Mouse (Mus musculus) neural tube, embryonic 15.5 days (tissue): ENCODE results near the gene Kcnip4. TPM values are rescaled to one million over a fixed set of nuclear protein-coding genes. Genes with fewer than 3 reads are reported as not detected.
A peak's percentile ranks its signal among the peaks of the same experiment; 100 is the strongest.

ENCODE experiments used
- ATAC-seq: fragments of 200-750 bp; cut with Nextera tagmentation; 2 replicates; pipeline ENCODE4 v1.8.0; 2017; ENCODE audit warnings: mild to moderate bottlenecking, moderate TSS enrichment, moderate library complexity; ENCODE audit not compliant: low FRiP score
- H3K27ac ChIP-seq: fragments of 300-500 bp; sonication (generic); replicated peaks from 2 replicates; pipeline ENCODE4 v1.5.1; 2015; ENCODE audit warnings: mild to moderate bottlenecking, inconsistent platforms
- H3K27me3 ChIP-seq: fragments of 300-500 bp; sonication (generic); replicated peaks from 2 replicates; pipeline ENCODE4 v1.6.1; 2015; ENCODE audit warnings: inconsistent platforms
- H3K36me3 ChIP-seq: fragments of 300-500 bp; sonication (generic); 2 replicates; pipeline ENCODE4 v1.6.1; 2015; ENCODE audit warnings: inconsistent platforms
- H3K4me1 ChIP-seq: fragments of 300-500 bp; sonication (generic); 2 replicates; pipeline ENCODE4 v1.6.1; 2015; ENCODE audit warnings: inconsistent platforms
- H3K4me2 ChIP-seq: fragments of 300-500 bp; sonication (generic); 2 replicates; pipeline ENCODE4 v1.6.1; 2015; ENCODE audit warnings: inconsistent platforms, mild to moderate bottlenecking, moderate library complexity
- H3K4me3 ChIP-seq: fragments of 300-500 bp; sonication (generic); replicated peaks from 2 replicates; pipeline ENCODE4 v1.5.1; 2015; ENCODE audit warnings: mild to moderate bottlenecking, inconsistent platforms
- H3K9ac ChIP-seq: fragments of 300-500 bp; sonication (generic); replicated peaks from 2 replicates; pipeline ENCODE4 v1.6.1; 2015; ENCODE audit warnings: mild to moderate bottlenecking, inconsistent platforms
- H3K9me3 ChIP-seq: fragments of 300-500 bp; sonication (generic); replicated peaks from 2 replicates; pipeline ENCODE4 v1.6.1; 2016; ENCODE audit warnings: inconsistent platforms
- WGBS: fragments of 180-500 bp; shearing (Covaris S2); methylation state at CpG from one replicate; pipeline ENCODE4 v1.1.7; 2015; ENCODE audit warnings: mixed read lengths; 5-methylcytosine and 5-hydroxymethylcytosine counted together
- polyA plus RNA-seq: library from polyadenylated mRNA; unstranded; fragments of >200 nt; fragmentation: Nextera tagmentation; extraction: Ambion mirVana; gene quantifications from 2 replicates; pipeline ENCODE4 v1.2.1, GENCODE M21; 2015

Kcnip4 gene
- polyA plus RNA-seq, 1 experiment from 2014 or later, result 17.0 TPM

DNA sequence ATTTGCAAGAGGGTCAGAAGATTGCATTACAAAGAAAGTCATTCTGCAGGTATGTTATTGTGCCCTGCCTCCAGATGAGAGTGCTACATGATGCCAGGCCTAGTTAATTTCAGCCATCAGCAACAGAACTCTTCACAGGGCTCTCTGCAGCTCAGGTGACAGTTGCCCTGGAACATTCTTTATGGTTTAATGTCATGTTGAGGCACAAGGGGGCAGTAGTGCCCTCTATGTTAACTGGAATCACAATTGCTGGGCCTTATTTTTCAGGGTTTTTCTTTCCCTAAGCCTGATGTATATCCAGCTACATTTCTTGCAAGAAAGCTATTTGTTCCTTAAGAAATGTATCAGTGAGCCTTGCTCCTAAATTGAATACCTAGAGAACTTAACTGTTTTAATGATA, 1094.2 kb downstream of the Kcnip4 start:
- Histone ChIP-seq H3K4me3 (no peak overlapping the region), H3K27me3 (no peaks in the 10 kb centered on the region), H3K4me1 (no peaks in the 10 kb centered on the region), H3K27ac (no peak overlapping the region), H3K9me3 (no peaks in the 10 kb centered on the region), H3K9ac (no peak overlapping the region), H3K36me3 (no peaks in the 10 kb centered on the region), H3K4me2 (no peak overlapping the region)
- ATAC-seq, result peak; percentile 72; the same call in 1 of the 2 replicates

DNA sequence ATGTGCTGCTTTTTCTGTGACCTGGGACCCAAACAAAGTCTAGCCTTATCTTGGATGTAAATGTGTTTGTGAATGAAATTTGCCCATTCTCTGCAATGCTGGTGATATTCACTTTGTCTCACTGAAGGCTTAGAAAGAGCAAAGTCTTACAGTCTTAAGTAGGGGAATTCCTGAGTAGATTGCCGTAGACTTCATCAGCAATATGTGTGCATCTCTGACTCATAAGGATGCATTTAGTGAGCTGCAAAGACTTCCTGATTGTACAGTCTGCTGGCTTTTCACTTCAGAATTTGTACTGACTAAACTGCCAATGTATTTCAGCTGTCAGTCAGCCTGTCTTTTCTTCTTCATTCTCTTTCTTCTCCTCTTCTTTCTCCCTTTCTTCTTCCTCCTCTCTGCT, 1102.8 kb downstream of the Kcnip4 start:
- 81% methylated on average over 1 of the region's 1 CpGs for WGBS
- no peaks in the 10 kb centered on the region for H3K4me1 ChIP-seq
- no peaks in the 10 kb centered on the region for H3K36me3 ChIP-seq
- ATAC-seq, result no peak
- no peak overlapping the region for H3K9ac ChIP-seq
- H3K4me3 ChIP-seq, result no peak overlapping the region
- no peaks in the 10 kb centered on the region for H3K9me3 ChIP-seq
- H3K4me2 ChIP-seq, result no peak overlapping the region
- H3K27me3 ChIP-seq, result no peaks in the 10 kb centered on the region
- H3K27ac ChIP-seq, result no peak overlapping the region

DNA sequence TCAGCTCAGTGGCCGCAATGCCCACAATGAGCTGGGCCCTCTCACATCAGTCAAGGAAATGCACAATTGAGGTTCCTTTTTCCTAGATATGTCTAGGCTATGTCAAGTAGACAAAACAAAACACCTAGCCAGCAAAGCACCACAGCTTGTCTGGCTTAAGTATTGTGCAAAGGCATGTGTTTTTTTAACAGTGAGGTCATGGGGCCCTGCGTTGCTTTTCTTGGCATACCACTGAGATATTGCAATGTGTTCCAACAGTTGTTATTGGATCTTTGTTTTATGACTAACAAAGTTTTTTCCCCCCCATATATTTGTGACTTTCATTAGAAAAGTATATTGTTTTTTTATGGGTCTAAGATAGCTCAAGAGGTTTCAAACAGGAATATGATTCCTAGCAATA, 1105.0 kb downstream of the Kcnip4 start:
- Histone ChIP-seq H3K9ac (no peak overlapping the region), H3K36me3 (no peaks in the 10 kb centered on the region), H3K27ac (no peak overlapping the region), H3K4me1 (no peaks in the 10 kb centered on the region), H3K9me3 (no peaks in the 10 kb centered on the region), H3K27me3 (no peaks in the 10 kb centered on the region), H3K4me3 (no peak overlapping the region), H3K4me2 (no peak overlapping the region)
- WGBS, result 90% methylated on average over 2 of the region's 2 CpGs
- no peak for ATAC-seq

DNA sequence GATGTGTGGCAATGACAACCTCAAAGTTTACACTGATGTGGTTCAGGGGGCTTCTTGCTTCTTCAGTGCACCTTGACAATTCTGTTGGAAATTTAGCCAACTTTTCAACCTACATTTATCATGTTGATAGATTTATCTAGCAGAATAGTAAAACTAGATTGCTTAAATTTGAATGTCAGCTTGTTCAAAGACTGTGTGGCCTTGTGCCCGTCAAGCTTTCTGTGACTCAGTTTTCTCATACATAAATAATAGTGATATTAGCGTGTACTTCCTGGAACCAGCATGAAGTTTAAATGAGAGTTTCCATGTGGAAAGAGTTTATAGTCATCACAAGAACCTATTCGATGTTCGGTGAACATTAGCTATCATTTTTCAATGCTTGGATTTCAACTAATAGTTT, 1112.4 kb downstream of the Kcnip4 start:
- no peak overlapping the region for H3K27ac ChIP-seq
- no peak overlapping the region for H3K9ac ChIP-seq
- no peaks in the 10 kb centered on the region for H3K9me3 ChIP-seq
- no peaks in the 10 kb centered on the region; the same call in 1 of the 2 replicates for H3K36me3 ChIP-seq
- ATAC-seq, result no peak
- H3K27me3 ChIP-seq, result no peaks in the 10 kb centered on the region
- H3K4me1 ChIP-seq, result no peaks in the 10 kb centered on the region
- H3K4me2 ChIP-seq, result no peak overlapping the region
- 93% methylated on average over 4 of the region's 4 CpGs for WGBS
- H3K4me3 ChIP-seq, result no peak overlapping the region

DNA sequence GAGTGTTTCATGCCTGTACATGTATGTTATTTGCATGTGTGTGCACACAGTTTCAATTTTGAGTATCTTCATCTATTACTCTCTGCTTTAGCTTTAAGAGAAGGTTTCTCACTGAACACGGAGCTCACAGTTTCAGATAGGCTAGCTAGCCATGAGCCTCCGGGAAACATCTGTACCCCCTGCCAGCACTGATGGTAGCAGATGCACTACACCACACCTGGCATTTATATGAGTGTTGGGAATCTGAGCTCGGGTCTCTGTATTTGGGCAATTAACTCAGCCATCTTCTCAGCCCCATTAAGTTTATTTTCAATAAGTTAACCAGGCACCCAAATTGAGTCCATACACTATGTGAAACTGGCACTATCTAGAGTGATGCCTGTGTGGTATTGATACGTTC, 1113.2 kb downstream of the Kcnip4 start:
- H3K27me3 ChIP-seq, result no peaks in the 10 kb centered on the region
- no peak overlapping the region for H3K27ac ChIP-seq
- no peak overlapping the region for H3K4me3 ChIP-seq
- peak; percentile 55; the same call in 1 of the 2 replicates for ATAC-seq
- no peaks in the 10 kb centered on the region for H3K9me3 ChIP-seq
- H3K4me2 ChIP-seq, result no peak overlapping the region
- H3K9ac ChIP-seq, result no peak overlapping the region
- no peaks in the 10 kb centered on the region for H3K4me1 ChIP-seq
- 59% methylated on average over 4 of the region's 4 CpGs for WGBS
- H3K36me3 ChIP-seq, result no peaks in the 10 kb centered on the region; the same call in 1 of the 2 replicates

DNA sequence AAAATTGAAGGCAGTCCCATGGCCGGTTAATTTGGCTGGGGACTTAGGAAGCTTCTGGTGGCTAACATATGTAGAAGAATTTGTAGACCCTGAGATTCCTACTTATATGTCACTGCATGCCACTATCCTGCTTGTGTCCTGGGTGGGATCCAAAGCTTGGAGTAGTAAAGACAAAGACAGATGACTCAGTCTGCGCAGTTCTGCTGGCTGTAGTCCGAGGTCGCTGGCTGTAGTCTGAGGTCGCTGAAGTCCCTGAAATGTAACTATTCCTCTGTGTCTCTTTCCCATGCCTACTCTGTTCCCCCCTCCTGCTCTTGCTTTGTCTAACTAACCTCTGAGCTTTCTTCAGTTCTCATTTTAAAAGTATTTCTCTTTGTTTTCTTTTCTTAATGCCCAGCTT, 1114.4 kb downstream of the Kcnip4 start:
- WGBS, result 83% methylated on average over 5 of the region's 5 CpGs
- H3K9me3 ChIP-seq, result no peaks in the 10 kb centered on the region
- no peaks in the 10 kb centered on the region for H3K27me3 ChIP-seq
- ATAC-seq, result no peak
- H3K9ac ChIP-seq, result no peak overlapping the region
- H3K4me3 ChIP-seq, result no peak overlapping the region
- no peaks in the 10 kb centered on the region; the same call in 1 of the 2 replicates for H3K36me3 ChIP-seq
- H3K4me1 ChIP-seq, result no peaks in the 10 kb centered on the region
- no peak overlapping the region for H3K27ac ChIP-seq
- H3K4me2 ChIP-seq, result no peak overlapping the region

DNA sequence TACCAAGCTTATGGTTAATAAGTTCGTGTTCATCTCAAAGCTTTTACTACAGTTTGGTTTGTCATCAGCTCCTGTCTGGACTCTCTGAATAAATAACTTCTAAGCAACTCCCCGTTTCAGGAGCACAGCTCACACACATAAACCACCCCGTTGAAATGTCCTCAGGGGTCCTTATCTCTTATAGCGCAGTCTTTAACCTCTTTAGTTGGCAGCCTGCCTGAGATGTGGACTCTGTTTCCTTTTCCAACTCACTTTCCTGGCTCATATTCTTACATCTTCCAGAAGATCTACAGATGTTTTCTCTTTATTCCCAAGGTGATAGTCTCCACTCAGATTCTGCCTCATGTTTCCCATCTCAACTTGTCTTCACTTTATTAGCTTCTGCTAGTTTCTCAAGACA, 1116.4 kb downstream of the Kcnip4 start:
- H3K9ac ChIP-seq, result no peak overlapping the region
- H3K27me3 ChIP-seq, result no peaks in the 10 kb centered on the region
- no peak for ATAC-seq
- no peak overlapping the region for H3K4me2 ChIP-seq
- H3K9me3 ChIP-seq, result no peaks in the 10 kb centered on the region
- H3K36me3 ChIP-seq, result no peaks in the 10 kb centered on the region; the same call in 1 of the 2 replicates
- H3K4me3 ChIP-seq, result no peak overlapping the region
- no peaks in the 10 kb centered on the region for H3K4me1 ChIP-seq
- no peak overlapping the region for H3K27ac ChIP-seq
- WGBS, result 85% methylated on average over 4 of the region's 4 CpGs

DNA sequence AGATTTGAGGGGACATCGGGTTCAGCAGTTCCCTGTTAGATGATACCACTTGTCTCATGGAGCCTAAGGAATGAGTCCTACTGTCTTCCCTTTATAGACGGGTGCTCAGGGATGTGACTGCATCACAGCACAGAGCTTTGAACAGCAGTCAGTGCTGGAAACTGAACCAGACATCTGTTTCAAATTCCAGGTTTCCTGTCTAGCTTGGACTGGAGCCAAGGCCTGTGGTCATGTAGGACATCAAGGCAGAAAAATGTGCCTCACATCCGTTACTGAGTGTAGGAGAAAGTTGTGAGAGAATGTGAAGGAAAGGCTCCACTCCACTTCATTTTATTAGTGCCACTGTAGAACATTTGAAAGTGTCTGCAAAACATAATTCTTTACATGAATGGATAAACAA, 1122.2 kb downstream of the Kcnip4 start:
- H3K4me3 ChIP-seq, result no peak overlapping the region
- WGBS, result 85% methylated on average over 3 of the region's 3 CpGs
- no peaks in the 10 kb centered on the region for H3K4me1 ChIP-seq
- ATAC-seq, result no peak
- peaks cover 8% of the 10 kb centered on the region; the same call in 1 of the 2 replicates for H3K36me3 ChIP-seq
- no peak overlapping the region for H3K9ac ChIP-seq
- H3K27me3 ChIP-seq, result no peaks in the 10 kb centered on the region
- no peak overlapping the region for H3K27ac ChIP-seq
- no peaks in the 10 kb centered on the region for H3K9me3 ChIP-seq
- H3K4me2 ChIP-seq, result no peak overlapping the region

DNA sequence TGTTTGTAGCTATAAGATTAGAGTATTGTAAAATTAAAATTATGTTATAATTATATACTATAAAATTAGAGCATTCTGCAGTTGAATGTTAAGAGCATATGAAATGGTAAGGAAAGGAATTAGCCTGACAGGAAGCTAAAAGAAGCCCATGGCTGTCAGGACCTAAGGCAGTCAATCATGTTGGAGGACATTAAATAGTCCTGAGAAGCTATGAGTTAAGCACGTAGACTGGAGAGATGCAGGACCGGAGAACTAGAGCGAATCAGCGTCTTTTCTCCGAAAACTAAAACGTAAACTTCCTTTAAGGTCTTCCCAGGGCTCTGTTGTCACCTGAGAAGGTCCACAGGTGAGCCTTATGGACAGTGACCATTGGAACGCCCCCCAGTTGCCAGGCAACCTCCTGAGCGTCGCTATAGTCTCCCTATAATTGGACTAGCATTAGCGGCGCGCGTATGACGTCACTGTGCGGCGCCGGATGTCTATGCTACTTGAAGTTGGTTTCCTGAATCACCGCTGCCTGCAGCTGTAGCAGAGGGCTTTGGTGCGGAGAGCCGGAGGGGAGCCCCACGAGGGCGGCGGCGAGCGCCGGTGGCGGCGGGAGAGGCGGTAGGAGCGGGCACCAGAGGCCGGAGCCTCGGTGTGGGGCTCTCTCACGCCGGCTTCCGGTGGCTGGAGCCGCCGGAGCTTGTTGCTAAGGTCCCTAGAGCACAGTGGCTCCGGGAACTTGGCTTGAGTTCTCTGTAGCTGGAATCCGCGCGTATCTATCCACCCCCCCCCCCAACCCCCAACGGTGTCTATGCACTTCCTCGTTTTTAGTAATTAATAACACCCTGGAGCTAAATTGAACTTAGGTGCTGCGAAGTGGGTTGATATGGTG, 1152.6 kb downstream of the Kcnip4 start:
- H3K4me3 ChIP-seq, result peak overlapping the region; percentile 99
- peaks cover 22% of the 10 kb centered on the region for H3K36me3 ChIP-seq
- H3K9ac ChIP-seq, result peak overlapping the region; percentile 74
- peak overlapping the region; percentile 80 for H3K27ac ChIP-seq
- under 1% methylated on average over 44 of the region's 44 CpGs for WGBS
- ATAC-seq, result peak; percentile 100
- peaks cover 13% of the 10 kb centered on the region for H3K4me1 ChIP-seq
- H3K9me3 ChIP-seq, result no peaks in the 10 kb centered on the region
- H3K27me3 ChIP-seq, result no peaks in the 10 kb centered on the region
- H3K4me2 ChIP-seq, result peak overlapping the region; percentile 68

DNA sequence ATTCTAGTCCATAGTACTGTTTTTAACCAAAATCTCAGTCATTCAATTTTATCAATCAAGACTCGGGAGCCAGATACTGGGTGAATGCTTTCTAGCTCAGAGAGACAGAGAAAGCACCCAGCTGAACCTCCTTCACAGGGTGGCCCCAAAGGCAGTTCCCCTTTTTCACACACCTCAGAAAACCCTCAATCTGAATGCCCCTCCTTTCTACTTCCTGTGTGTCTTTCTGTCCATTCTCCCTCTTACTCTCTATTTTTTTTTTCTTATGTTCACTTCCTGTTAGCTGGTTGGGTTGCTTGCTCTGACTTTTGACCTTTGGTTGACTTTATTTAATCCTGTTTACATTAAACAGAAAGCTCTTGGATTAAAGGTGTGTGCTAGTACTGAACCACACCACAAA, 1175.4 kb downstream of the Kcnip4 start:
- Histone ChIP-seq H3K27me3 (no peaks in the 10 kb centered on the region), H3K36me3 (no peaks in the 10 kb centered on the region), H3K4me3 (no peak overlapping the region), H3K4me2 (no peak overlapping the region), H3K27ac (no peak overlapping the region), H3K4me1 (no peaks in the 10 kb centered on the region), H3K9ac (no peak overlapping the region), H3K9me3 (no peaks in the 10 kb centered on the region)
- WGBS, result 90% methylated on average over 1 of the region's 1 CpGs
- no peak for ATAC-seq

DNA sequence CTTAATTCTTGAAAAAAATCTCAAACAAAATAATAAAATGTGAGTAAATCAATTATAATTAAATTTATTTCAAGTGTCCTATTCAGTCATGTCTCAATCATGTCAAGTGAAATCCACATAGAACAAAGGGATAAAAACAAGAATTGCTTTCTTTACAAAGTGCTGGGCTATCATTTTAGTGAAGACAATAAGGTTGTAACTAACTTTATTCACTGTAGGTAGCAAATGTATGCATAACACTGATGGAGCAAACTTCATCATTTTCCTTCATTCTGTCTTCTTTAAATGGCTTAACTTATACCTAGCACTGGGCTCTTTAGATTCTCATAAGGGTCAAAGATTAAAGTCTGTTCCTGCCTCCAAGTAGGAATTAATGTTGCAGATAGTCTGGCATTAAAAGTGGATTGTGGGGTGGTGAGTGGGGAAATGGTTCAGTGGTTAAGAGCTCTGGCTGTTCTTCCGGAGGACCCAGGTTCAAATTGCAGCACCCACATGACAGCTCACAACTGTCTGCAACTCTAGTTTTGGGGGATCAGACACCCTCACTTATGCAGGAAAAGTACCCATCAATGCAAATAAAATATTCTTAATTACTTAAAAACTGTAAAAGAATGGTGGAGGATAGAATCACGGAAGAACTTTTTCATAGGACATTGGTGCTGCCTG, 1178.6 kb downstream of the Kcnip4 start:
- Histone ChIP-seq H3K27me3 (no peaks in the 10 kb centered on the region), H3K4me1 (no peaks in the 10 kb centered on the region), H3K4me3 (no peak overlapping the region), H3K4me2 (no peak overlapping the region), H3K9ac (no peak overlapping the region), H3K9me3 (no peaks in the 10 kb centered on the region), H3K36me3 (no peaks in the 10 kb centered on the region), H3K27ac (no peak overlapping the region)
- peak; percentile 23; the same call in 1 of the 2 replicates for ATAC-seq
- 93% methylated on average over 2 of the region's 2 CpGs for WGBS
